Mouse (Mus musculus) bone marrow, adult 2 months (tissue): ENCODE measurements around the gene Wdr5b.

Experiments used
- CTCF ChIP-seq: fragments of 200-500 bp; IDR thresholded peaks from 2 replicates; pipeline ENCODE4 v1.5.1; 2011; ENCODE audit warnings: low read length, control low read depth; ENCODE audit not compliant: control insufficient read depth, insufficient read depth
- POLR2A ChIP-seq: fragments of 200-500 bp; IDR thresholded peaks from 2 replicates; pipeline ENCODE4 v1.6.1; 2011; ENCODE audit warnings: low read depth, mild to moderate bottlenecking, control low read depth, low read length, borderline replicate concordance; ENCODE audit not compliant: control insufficient read depth

DNA sequence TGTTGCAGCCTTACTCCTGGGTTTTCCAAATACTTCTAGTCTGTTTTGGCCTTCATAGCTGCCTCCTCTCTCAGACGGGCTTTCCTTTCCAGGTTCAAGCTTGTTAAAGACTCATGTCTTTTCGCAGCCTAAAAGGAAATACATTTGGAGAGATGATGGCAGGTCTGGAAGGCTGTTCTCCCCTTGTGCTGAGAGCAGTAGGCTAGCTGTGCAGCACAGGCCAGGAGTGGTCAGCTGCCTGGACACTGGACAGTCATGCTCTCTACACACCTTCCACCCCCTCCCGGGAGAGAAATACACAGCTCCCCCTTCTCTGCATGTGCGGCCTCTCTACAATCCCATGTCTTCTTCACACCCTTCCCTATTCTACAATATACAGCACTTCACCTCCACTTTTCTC lies 3.0 kb downstream of the Wdr5b start:
- TF ChIP-seq POLR2A = no peak
- TF ChIP-seq CTCF = no peak
